Mouse (Mus musculus): ENCODE data around the gene March1. TPM values are rescaled to one million over a fixed set of nuclear protein-coding genes. Genes with fewer than 3 reads are reported as not detected.

March1 gene
- total and polyA plus RNA-seq, 3 experiments, result 0.04 TPM; not detected in 2

GRCm38 (mm10) chr8:66486084-66486763, 868.5 kb downstream of the March1 start, which contains the start of gene Tma16:
Tma16 (minus strand) TSS chr8:66486530.
- Histone ChIP-seq H3K4me3 (ENCODE audit: control insufficient read depth in 1 of 2, insufficient read depth in 1 of 2, low read depth in 2 of 2, low read length in 2 of 2) (peak within 1 kb of the TSS; percentile 74 to 79), H3K27me3 (ENCODE audit: control insufficient read depth in 1 of 2, insufficient read depth in 2 of 2, low read length in 2 of 2) (no peaks in the 10 kb centered on the region), H3K9me3 (replicated peaks; ENCODE audit: insufficient read depth, low read length) (no peaks in the 10 kb centered on the region), H3K27ac (ENCODE audit: control insufficient read depth, low read depth, low read length) (peak within 1 kb of the TSS; percentile 82), H3K9ac (ENCODE audit: control insufficient read depth, low read depth, low read length, poor library complexity, severe bottlenecking) (peak within 1 kb of the TSS; percentile 90), H3K36me3 (ENCODE audit: control insufficient read depth in 1 of 2, insufficient read depth in 2 of 2, low read length in 2 of 2) (peaks cover 11 to 26% of the 10 kb centered on the region in 2 experiments), H3K4me1 (ENCODE audit: control insufficient read depth in 1 of 2, insufficient read depth in 2 of 2, low read length in 2 of 2) (peaks cover 4 to 10% of the 10 kb centered on the region in 2 experiments; a peak in 3 of 4 replicates), H3K79me2 (ENCODE audit: control insufficient read depth, insufficient read depth, low read length, poor library complexity) (peaks cover 26% of the 10 kb centered on the region)
- peak; percentile 93 for DNase-seq (ENCODE audit: low read depth, low spot score)
- TF ChIP-seq SIN3A (IDR thresholded peaks at IDR 0.05; ENCODE audit: low read length) (peak; percentile 100), SMC3 (IDR thresholded peaks at IDR 0.05; ENCODE audit: low read depth, low read length) (no peak), MAFK (IDR thresholded peaks at IDR 0.05; ENCODE audit: borderline replicate concordance, low read depth, low read length) (no peak), GATA1 (IDR thresholded peaks at IDR 0.05; ENCODE audit: low read depth, low read length) (no peak; the same call in 1 of the 2 replicates), CHD2 (IDR thresholded peaks at IDR 0.05; ENCODE audit: low read length) (no peak), ZC3H11A (IDR thresholded peaks at IDR 0.05; ENCODE audit: low read depth, low read length) (no peak), POLR2AphosphoS5 (IDR thresholded peaks at IDR 0.05; ENCODE audit: borderline replicate concordance, low read depth, low read length) (no peak), ZKSCAN1 (IDR thresholded peaks at IDR 0.05; ENCODE audit: low read depth, low read length) (0 out of 2 replicates have a peak, but pooled peaks have one; percentile 24), MEF2A (IDR thresholded peaks at IDR 0.05; ENCODE audit: extremely low read depth, insufficient replicate concordance, low read depth, low read length, poor library complexity, severe bottlenecking) (0 out of 2 replicates have a peak, but pooled peaks have one; percentile 55), TCF12 (IDR thresholded peaks at IDR 0.05; ENCODE audit: low read depth, low read length) (peak; percentile 84), EP300 (IDR thresholded peaks at IDR 0.05; ENCODE audit: low read depth in 1 of 2, low read length in 2 of 2) (peak in 1 of 2 experiments; percentile 37; a peak in 1 of 4 replicates), RCOR1 (IDR thresholded peaks at IDR 0.05; ENCODE audit: low read depth, low read length) (no peak), TAL1 (IDR thresholded peaks at IDR 0.05; ENCODE audit: low read length) (no peak), ZNF384 (IDR thresholded peaks at IDR 0.05; ENCODE audit: low read depth, low read length) (peak; percentile 51), POLR2A (IDR thresholded peaks at IDR 0.05; ENCODE audit: control insufficient read depth in 1 of 2, insufficient read depth in 1 of 2, low read depth in 1 of 2, low read length in 2 of 2, poor library complexity in 1 of 2) (peak; percentile 61 to 80; a peak in 3 of 4 replicates), KAT2A (conservative IDR thresholded peaks at IDR 0.05; ENCODE audit: low read depth, low read length) (peak; percentile 82), HCFC1 (IDR thresholded peaks at IDR 0.05; ENCODE audit: low read depth, low read length) (peak; percentile 97), JUND (IDR thresholded peaks at IDR 0.05; ENCODE audit: low read depth, low read length) (no peak), CTCF (IDR thresholded peaks at IDR 0.05 in 2 of 3, conservative IDR thresholded peaks at IDR 0.05 in 1 of 3; ENCODE audit: control insufficient read depth in 1 of 3, insufficient read depth in 1 of 3, low read depth in 2 of 3, low read length in 3 of 3, poor library complexity in 1 of 3, severe bottlenecking in 1 of 3) (no peak), E2F4 (IDR thresholded peaks at IDR 0.05; ENCODE audit: borderline replicate concordance, low read depth, low read length) (no peak; the same call in 1 of the 2 replicates), TBP (IDR thresholded peaks at IDR 0.05; ENCODE audit: low read depth, low read length) (peak; percentile 96), MYC (IDR thresholded peaks at IDR 0.05; ENCODE audit: low read depth, low read length) (peak; percentile 99), NRF1 (IDR thresholded peaks at IDR 0.05; ENCODE audit: insufficient read depth, low read depth, low read length, poor library complexity, severe bottlenecking) (peak; percentile 25; the same call in 1 of the 2 replicates), BHLHE40 (IDR thresholded peaks at IDR 0.05; ENCODE audit: borderline replicate concordance, low read depth, low read length) (no peak), POLR2AphosphoS2 (IDR thresholded peaks at IDR 0.05; ENCODE audit: low read length) (peak; percentile 79; the same call in 1 of the 2 replicates), NELFE (IDR thresholded peaks at IDR 0.05; ENCODE audit: low read depth, low read length) (peak; percentile 84), MXI1 (IDR thresholded peaks at IDR 0.05; ENCODE audit: low read depth, low read length) (peak; percentile 100), MAX (IDR thresholded peaks at IDR 0.05; ENCODE audit: low read length) (peak; percentile 99), MAZ (IDR thresholded peaks at IDR 0.05; ENCODE audit: low read depth, low read length) (peak; percentile 90; the same call in 1 of the 2 replicates), USF1 (IDR thresholded peaks at IDR 0.05; ENCODE audit: low read depth, low read length) (peak; percentile 81), ETS1 (IDR thresholded peaks at IDR 0.05; ENCODE audit: low read depth, low read length) (peak; percentile 69), GABPA (IDR thresholded peaks at IDR 0.05; ENCODE audit: low read depth, low read length) (no peak), ELF1 (IDR thresholded peaks at IDR 0.05; ENCODE audit: low read depth, low read length) (peak; percentile 75), RAD21 (IDR thresholded peaks at IDR 0.05; ENCODE audit: low read depth, low read length) (no peak), CHD1 (IDR thresholded peaks at IDR 0.05; ENCODE audit: low read depth, low read length) (no peak), USF2 (IDR thresholded peaks at IDR 0.05; ENCODE audit: borderline replicate concordance in 1 of 2, insufficient read depth in 1 of 2, low read depth in 1 of 2, low read length in 2 of 2) (no peak)

Data from MEL (cell line).